Mouse (Mus musculus): ENCODE measurements at regions not wholly inside any gene's neighbourhood (a gene's known extent, or its start where the extent isn't known, plus 50 kb on each side); places are given as distances from the start of the nearest gene placed in this dataset.

- no peak for TF ChIP-seq CTCF (IDR thresholded peaks at IDR 0.05; ENCODE audit: control insufficient read depth, insufficient read depth, insufficient read length)
- TF ChIP-seq MAX (IDR thresholded peaks at IDR 0.05): no peak
- TF ChIP-seq MYOD1 (IDR thresholded peaks at IDR 0.05; ENCODE audit: control insufficient read depth, insufficient read length, low read depth): no peak
- no peak for TF ChIP-seq USF1 (IDR thresholded peaks at IDR 0.05; ENCODE audit: low read depth)
- no peak for TF ChIP-seq CEBPB (IDR thresholded peaks at IDR 0.05; ENCODE audit: low read depth)
Measured at GRCm38 (mm10) chr17:16798316-16798715, 265.6 kb upstream of the Zfp960 start.
